In the genomic region with DNA sequence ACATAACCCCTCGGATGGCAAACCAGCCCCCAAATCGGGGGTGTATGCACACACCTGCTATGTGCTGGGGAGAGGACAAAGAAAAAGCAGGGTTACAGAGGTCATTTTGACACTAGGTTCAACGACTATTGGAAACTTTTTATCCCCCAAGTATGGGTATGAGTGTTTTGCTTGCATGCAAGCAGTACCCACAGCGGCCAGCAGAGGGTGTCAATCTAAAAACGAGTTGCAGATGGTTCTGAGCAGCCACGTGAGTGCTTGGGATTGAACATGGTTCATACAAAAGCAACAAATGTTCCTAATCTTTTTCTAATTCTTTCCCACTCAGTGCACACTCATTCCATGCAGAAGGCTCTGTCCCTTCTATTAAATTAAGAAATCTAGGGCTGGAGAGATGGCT, we compare ENCODE assay signal across 9 mouse cellular contexts. TPM values are rescaled to one million over a fixed set of nuclear protein-coding genes. Genes with fewer than 3 reads are reported as not detected.
DNase-seq lines count a peak whose midpoint lies in the region; ATAC-seq lines count a peak whose summit lies in the region.
"Had no signal": no experiment of that assay in that cellular context is flagged by ENCODE, and none has a peak within 500 bp of the region (broad histone marks: within the 10 kb centered on the region; RNA-seq: fewer than 3 reads in every experiment).

No protein-coding gene starts in this region.

- H3K27me3 ChIP-seq in limb, embryonic 11.5 days (ENCODE audit: control insufficient read depth, insufficient read depth, low read length) = no peaks in the 10 kb centered on the region
- H3K27me3 ChIP-seq: heart, embryonic 15.5 days had no signal

- H3K4me3 ChIP-seq in limb, embryonic 11.5 days (ENCODE audit: low read depth, low read length) = no peak overlapping the region
- H3K4me3 ChIP-seq: heart, embryonic 15.5 days had no signal

- peaks cover 5% of the 10 kb centered on the region; the same call in 1 of the 2 replicates for H3K36me3 ChIP-seq in limb, embryonic 11.5 days (ENCODE audit: control insufficient read depth, insufficient read depth, low read length)

- H3K4me2 ChIP-seq in limb, embryonic 11.5 days (ENCODE audit: low read depth, severe bottlenecking) = no peak overlapping the region
- H3K4me2 ChIP-seq: heart, embryonic 15.5 days had no signal

- peak; percentile 30 to 58 for DNase-seq in left cerebral cortex, adult 18-20 months (ENCODE audit: low spot score in 2 of 2)
- no peak for DNase-seq in left cerebral cortex, adult 11 months (ENCODE audit: low spot score)
- peak; percentile 73 for DNase-seq in T-cell, adult 2 months (ENCODE audit: low spot score)
- DNase-seq in cerebellum, postnatal 25 days = peak; percentile 68 to 79
- peak; percentile 63 for DNase-seq in heart, adult 8-10 months (ENCODE audit: low spot score)
- DNase-seq in limb, embryonic 11.5 days (ENCODE audit: low spot score) = peak; percentile 90
- DNase-seq in retina, embryonic 14.5 days (ENCODE audit: low spot score) = peak; percentile 78
- DNase-seq in urinary bladder, postnatal 10 days (ENCODE audit: low spot score) = peak; percentile 49

- no peak for ATAC-seq in limb, embryonic 11.5 days (ENCODE audit: insufficient number of reproducible peaks, low FRiP score, low TSS enrichment, low read depth)

- H3K4me1 ChIP-seq in limb, embryonic 11.5 days (ENCODE audit: control insufficient read depth, insufficient read depth, low read length) = no peaks in the 10 kb centered on the region

- H3K27ac ChIP-seq in limb, embryonic 11.5 days (replicated peaks; ENCODE audit: low read depth, low read length) = no peak overlapping the region
- H3K27ac ChIP-seq: heart, embryonic 15.5 days had no signal

- 37% methylated on average over 6 of the region's 6 CpGs for WGBS in limb, embryonic 11.5 days

- no peak overlapping the region for H3K9ac ChIP-seq in limb, embryonic 11.5 days (ENCODE audit: low read length)
- H3K9ac ChIP-seq: heart, embryonic 15.5 days had no signal

- no peaks in the 10 kb centered on the region for H3K9me3 ChIP-seq in limb, embryonic 11.5 days (ENCODE audit: control insufficient read depth, low read length)
- H3K9me3 ChIP-seq: heart, embryonic 15.5 days had no signal

RNA-seq across cellular contexts. Expression of gene Mmachc, which starts 4.4 kb away (rescaled TPM):
- total RNA-seq in left cerebral cortex, adult 18-20 months (2021) = 10 to 100 TPM; 16.1 to 17.5 TPM
- 10 to 100 TPM; 61.8 to 72.5 (median 66.4) TPM for total RNA-seq in heart, adult 8-10 months (2022)
- polyA plus RNA-seq in limb, embryonic 11.5 days (2014; fragmentation: Nextera tagmentation; extraction: Ambion mirVana) = 24.0 and 27.7 TPM in 2 replicates

RNA-seq across cellular contexts. Expression of gene Ccdc163, which starts 4.5 kb away (rescaled TPM):
- total RNA-seq in left cerebral cortex, adult 18-20 months (2021) = 1 to 10 TPM; 5.5 to 6.2 TPM
- total RNA-seq in heart, adult 8-10 months (2022) = 1 to 10 TPM; 3.0 to 5.7 (median 4.1) TPM
- polyA plus RNA-seq in limb, embryonic 11.5 days (2014; fragmentation: Nextera tagmentation; extraction: Ambion mirVana) = 34.4 and 36.4 TPM in 2 replicates

RNA-seq across cellular contexts. Expression of gene Tesk2, which starts 16.9 kb away (rescaled TPM):
- total RNA-seq in left cerebral cortex, adult 18-20 months (2021) = 1 to 10 TPM; 3.6 to 4.5 TPM
- total RNA-seq in heart, adult 8-10 months (2022) = 1 to 10 TPM; 1.6 to 3.3 (median 2.3) TPM
- polyA plus RNA-seq in limb, embryonic 11.5 days (2014; fragmentation: Nextera tagmentation; extraction: Ambion mirVana) = 12.3 and 12.5 TPM in 2 replicates

RNA-seq across cellular contexts. Expression of gene Prdx1, which starts 18.5 kb away (rescaled TPM):
- total RNA-seq in left cerebral cortex, adult 18-20 months (2021) = 100 to 1,000 TPM; 145 to 162 TPM
- total RNA-seq in heart, adult 8-10 months (2022) = 100 to 1,000 TPM; 475 to 641 (median 529) TPM
- polyA plus RNA-seq in limb, embryonic 11.5 days (2014; fragmentation: Nextera tagmentation; extraction: Ambion mirVana) = 1,258 and 1,286 TPM in 2 replicates

RNA-seq across cellular contexts. Expression of gene Akr1a1, which starts 52.3 kb away (rescaled TPM):
- total RNA-seq in left cerebral cortex, adult 18-20 months (2021) = 100 to 1,000 TPM; 419 to 426 TPM
- total RNA-seq in heart, adult 8-10 months (2022) = 100 to 1,000 TPM; 297 to 332 (median 327) TPM
- 677 and 736 TPM in 2 replicates for polyA plus RNA-seq in limb, embryonic 11.5 days (2014; fragmentation: Nextera tagmentation; extraction: Ambion mirVana)
